Mouse (Mus musculus) spleen, adult 2 months (tissue): ENCODE measurements around the gene Umad1. TPM values are rescaled to one million over a fixed set of nuclear protein-coding genes. Genes with fewer than 3 reads are reported as not detected.

Experiments used
- DNase-seq, 2 experiments: peaks; one replicate each; pipeline versions ENCODE4 v3.0.0 to v3.0.0-alpha.2; 2012 to 2021; ENCODE audit warnings: low spot score in 2 of 2, low read depth in 1 of 2
- H3K27ac ChIP-seq: fragments of 200-500 bp; 2 replicates; pipeline ENCODE4 v1.5.1; 2012; ENCODE audit warnings: low read length, inconsistent platforms; ENCODE audit not compliant: insufficient read depth
- H3K27me3 ChIP-seq: fragments of 200-500 bp; 2 replicates; pipeline ENCODE4 v1.6.1; 2012; ENCODE audit warnings: mild to moderate bottlenecking, moderate library complexity, low read length, inconsistent platforms; ENCODE audit not compliant: control insufficient read depth, insufficient read depth
- H3K36me3 ChIP-seq: fragments of 200-500 bp; 2 replicates; pipeline ENCODE4 v1.6.1; 2012; ENCODE audit warnings: mild to moderate bottlenecking, low read length, inconsistent platforms; ENCODE audit not compliant: control insufficient read depth, insufficient read depth
- H3K4me1 ChIP-seq: fragments of 200-500 bp; 2 replicates; pipeline ENCODE4 v1.6.1; 2011; ENCODE audit warnings: inconsistent platforms; ENCODE audit not compliant: control insufficient read depth, insufficient read depth, insufficient read length
- H3K4me3 ChIP-seq: fragments of 200-500 bp; 2 replicates; pipeline ENCODE4 v1.5.1; 2011; ENCODE audit warnings: mild to moderate bottlenecking, inconsistent platforms; ENCODE audit not compliant: insufficient read depth, insufficient read length; ENCODE audit errors: extremely low read depth
- CTCF ChIP-seq: fragments of 200-500 bp; IDR thresholded peaks from 2 replicates; pipeline ENCODE4 v1.5.1; 2011; ENCODE audit warnings: mild to moderate bottlenecking, inconsistent platforms; ENCODE audit not compliant: insufficient read depth, insufficient read length, insufficient replicate concordance; ENCODE audit errors: extremely low read depth
- POLR2A ChIP-seq: fragments of 200-500 bp; IDR thresholded peaks from 2 replicates; pipeline ENCODE4 v1.6.1; 2011; ENCODE audit warnings: low read depth, low read length, inconsistent platforms
- WGBS: fragments of 180-500 bp; shearing (Covaris S2); methylation state at CpG from one replicate; pipeline ENCODE4 v1.1.7; 2018; 5-methylcytosine and 5-hydroxymethylcytosine counted together
- polyA plus RNA-seq: library from polyadenylated mRNA; depleted of rRNA; stranded (reverse); fragments of >200 nt; gene quantifications from 2 replicates; pipeline ENCODE4 v1.2.3, GENCODE M21; 2012

The Umad1 gene
- polyA plus RNA-seq, 1 experiment = 6.8 TPM

- no peak overlapping the region for H3K4me3 ChIP-seq
- no peak for DNase-seq
- no peak for TF ChIP-seq CTCF
- TF ChIP-seq POLR2A = no peak
- H3K36me3 ChIP-seq = peaks cover 7% of the 10 kb centered on the region
- no peaks in the 10 kb centered on the region for H3K27me3 ChIP-seq
- WGBS = 78% methylated on average over 8 of the region's 8 CpGs
- H3K4me1 ChIP-seq = no peaks in the 10 kb centered on the region
- no peak overlapping the region for H3K27ac ChIP-seq
These were observed 118.6 kb downstream of the Umad1 start for GRCm38 (mm10) chr6:8377667-8378066.

DNA sequence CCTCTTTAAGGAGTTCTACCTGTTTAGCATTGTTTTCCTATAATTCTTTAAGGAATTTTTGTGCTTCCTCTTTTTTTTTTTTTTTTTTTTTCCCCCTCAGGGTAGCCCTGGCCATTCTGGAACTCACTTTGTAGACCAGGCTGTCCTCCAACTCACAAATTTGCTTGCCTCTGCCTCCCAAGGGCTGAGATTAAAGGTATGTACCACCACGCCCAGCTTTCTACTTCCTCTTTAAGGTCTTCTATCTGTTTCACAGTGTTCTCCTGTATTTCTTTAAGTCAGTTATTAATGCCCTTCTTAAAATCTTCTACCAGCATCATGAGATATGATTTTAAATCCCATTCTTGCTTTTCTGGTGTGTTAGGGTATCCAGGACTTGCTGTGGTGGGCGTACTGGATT lies 130.2 kb downstream of the Umad1 start:
- no peaks in the 10 kb centered on the region for H3K36me3 ChIP-seq
- TF ChIP-seq POLR2A = no peak
- no peak for TF ChIP-seq CTCF
- 79% methylated on average over 2 of the region's 2 CpGs for WGBS
- no peak overlapping the region for H3K4me3 ChIP-seq
- peak in 1 of 2 experiments; percentile 19 for DNase-seq
- H3K4me1 ChIP-seq = peaks cover 7% of the 10 kb centered on the region; the same call in 1 of the 2 replicates
- 0 out of 2 replicates have a peak overlapping the region, but pooled peaks have one; percentile 37 for H3K27ac ChIP-seq
- no peaks in the 10 kb centered on the region for H3K27me3 ChIP-seq

- Histone ChIP-seq H3K4me3 (no peak overlapping the region), H3K27me3 (no peaks in the 10 kb centered on the region), H3K4me1 (peaks cover 7% of the 10 kb centered on the region; the same call in 1 of the 2 replicates), H3K27ac (no peak overlapping the region), H3K36me3 (no peaks in the 10 kb centered on the region)
- WGBS = 83% methylated on average over 6 of the region's 6 CpGs
- no peak for DNase-seq
- TF ChIP-seq CTCF (no peak), POLR2A (no peak)
These were observed 131.2 kb downstream of the Umad1 start for GRCm38 (mm10) chr6:8390296-8390695.

- no peak for DNase-seq
- H3K36me3 ChIP-seq = no peaks in the 10 kb centered on the region
- no peak overlapping the region for H3K4me3 ChIP-seq
- TF ChIP-seq POLR2A (no peak), CTCF (no peak)
- H3K27me3 ChIP-seq = no peaks in the 10 kb centered on the region
- H3K27ac ChIP-seq = no peak overlapping the region
- 79% methylated on average over 2 of the region's 2 CpGs for WGBS
- H3K4me1 ChIP-seq = peaks cover 7% of the 10 kb centered on the region; the same call in 1 of the 2 replicates
These were observed 131.8 kb downstream of the Umad1 start for GRCm38 (mm10) chr6:8390935-8391334.

DNA sequence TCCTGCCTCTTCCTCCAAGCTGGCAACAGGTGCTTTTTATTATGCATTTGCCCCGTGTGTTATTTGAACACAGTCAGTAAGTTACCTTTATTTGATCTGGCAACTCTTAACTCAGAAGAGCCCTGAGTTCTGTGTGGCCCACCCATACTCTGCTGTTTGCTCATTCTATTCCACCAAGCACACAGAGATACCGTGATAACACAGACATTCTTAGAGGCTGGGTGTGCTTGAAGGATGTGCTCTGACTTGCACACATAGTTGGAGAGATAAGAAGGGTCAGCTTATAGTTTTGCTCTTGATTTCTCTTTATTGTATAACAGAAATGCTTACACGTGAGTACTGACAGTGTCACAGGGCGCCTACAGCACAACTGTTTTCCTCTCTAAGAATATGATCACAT lies 133.9 kb downstream of the Umad1 start:
- no peaks in the 10 kb centered on the region for H3K36me3 ChIP-seq
- peaks cover 7% of the 10 kb centered on the region; the same call in 1 of the 2 replicates for H3K4me1 ChIP-seq
- no peak for DNase-seq
- H3K27me3 ChIP-seq = no peaks in the 10 kb centered on the region
- H3K4me3 ChIP-seq = no peak overlapping the region
- WGBS = 64% methylated on average over 4 of the region's 4 CpGs
- TF ChIP-seq CTCF (no peak), POLR2A (no peak)
- H3K27ac ChIP-seq = no peak overlapping the region

DNA sequence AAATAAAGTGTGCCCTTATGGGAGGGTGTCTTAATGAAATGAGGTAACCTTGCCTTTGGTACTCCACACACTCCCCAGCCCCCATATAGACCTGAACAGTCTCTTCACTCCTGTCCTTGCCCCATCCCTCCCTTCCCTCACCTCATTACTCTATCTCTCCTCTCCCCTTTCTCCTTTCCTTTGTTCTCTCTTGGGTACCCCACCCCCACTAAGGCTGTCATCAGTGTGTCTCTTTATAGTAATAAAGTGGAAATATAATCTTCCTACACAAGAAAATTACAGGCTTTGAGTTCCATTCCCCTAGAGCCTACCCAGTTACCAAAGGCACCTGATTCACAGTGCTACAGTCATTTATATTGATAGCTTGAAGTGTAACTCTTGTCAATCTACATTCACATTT lies 135.0 kb downstream of the Umad1 start:
- Histone ChIP-seq H3K36me3 (no peaks in the 10 kb centered on the region), H3K4me3 (no peak overlapping the region), H3K4me1 (peaks cover 7% of the 10 kb centered on the region; the same call in 1 of the 2 replicates), H3K27ac (no peak overlapping the region), H3K27me3 (no peaks in the 10 kb centered on the region)
- no peak for DNase-seq
- TF ChIP-seq CTCF (no peak), POLR2A (no peak)

DNA sequence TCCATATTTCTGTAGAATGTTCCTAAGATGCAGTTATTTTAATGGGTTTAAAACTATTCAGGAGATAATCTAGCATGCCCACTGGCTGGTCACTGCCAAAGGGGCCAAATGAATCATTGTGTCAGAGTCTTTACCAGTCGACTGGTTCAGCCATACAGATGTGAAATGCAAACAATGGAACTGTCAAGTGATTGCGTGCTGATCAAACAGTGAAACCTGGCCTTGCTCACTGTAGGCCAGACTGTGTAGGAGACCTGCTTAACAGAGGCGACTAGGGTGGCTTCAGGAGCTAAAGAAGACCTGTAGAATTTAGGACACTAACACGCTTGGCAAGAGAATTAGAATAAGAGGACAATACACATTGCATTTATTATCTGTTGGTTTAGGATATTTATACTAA lies 136.0 kb downstream of the Umad1 start:
- WGBS = 84% methylated on average over 4 of the region's 4 CpGs
- H3K27ac ChIP-seq = no peak overlapping the region
- peaks cover 2% of the 10 kb centered on the region; the same call in 1 of the 2 replicates for H3K4me1 ChIP-seq
- no peak for TF ChIP-seq POLR2A
- TF ChIP-seq CTCF = no peak
- H3K4me3 ChIP-seq = no peak overlapping the region
- H3K36me3 ChIP-seq = no peaks in the 10 kb centered on the region
- no peak for DNase-seq
- H3K27me3 ChIP-seq = no peaks in the 10 kb centered on the region

DNA sequence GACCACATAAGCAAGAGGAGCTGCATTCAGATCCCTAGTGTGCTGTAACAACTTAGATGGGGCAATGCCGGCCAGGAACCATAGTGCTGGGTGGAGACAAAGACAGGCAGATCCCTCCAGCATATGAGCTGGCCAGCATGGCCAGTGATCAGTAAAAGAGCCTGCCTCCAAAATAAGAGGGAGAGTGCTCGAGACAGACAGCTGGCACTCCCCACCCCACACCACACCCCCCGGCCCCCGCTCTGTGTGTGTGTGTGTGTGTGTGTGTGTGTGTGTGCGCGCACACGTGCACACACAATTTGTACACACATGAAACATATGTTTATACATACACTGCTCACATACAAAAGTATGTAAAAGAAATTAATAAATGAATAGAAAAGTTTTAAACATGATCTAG lies 138.2 kb downstream of the Umad1 start:
- Histone ChIP-seq H3K4me1 (no peaks in the 10 kb centered on the region; the same call in 1 of the 2 replicates), H3K36me3 (no peaks in the 10 kb centered on the region; the same call in 1 of the 2 replicates), H3K4me3 (no peak overlapping the region), H3K27ac (no peak overlapping the region), H3K27me3 (no peaks in the 10 kb centered on the region)
- WGBS = 90% methylated on average over 7 of the region's 7 CpGs
- TF ChIP-seq CTCF = no peak
- TF ChIP-seq POLR2A = no peak
- DNase-seq = no peak
